Mouse (Mus musculus) layer of hippocampus, adult 9-11 months (tissue): ENCODE measurements at regions not wholly inside any gene's neighbourhood (a gene's known extent, or its start where the extent isn't known, plus 50 kb on each side); places are given as distances from the start of the nearest gene placed in this dataset.

ENCODE experiments used
- DNase-seq: peaks from one replicate; pipeline ENCODE4 v3.0.0; 2022

GRCm38 (mm10) chr14:46225851-46226608 lies 153.2 kb upstream of the Gm15217 start:
- DNase-seq = no peak

GRCm38 (mm10) chr14:46234040-46234439 lies 145.2 kb upstream of the Gm15217 start:
- no peak for DNase-seq

GRCm38 (mm10) chr14:46234835-46235234 lies 144.4 kb upstream of the Gm15217 start:
- DNase-seq = no peak

- no peak for DNase-seq
Measured at GRCm38 (mm10) chr14:46240046-46240800, 139.0 kb upstream of the Gm15217 start.

- DNase-seq = peak; percentile 15
Measured at GRCm38 (mm10) chr14:46240896-46241295, 138.3 kb upstream of the Gm15217 start.

GRCm38 (mm10) chr14:46247491-46248484 lies 131.4 kb upstream of the Gm15217 start:
- no peak for DNase-seq

GRCm38 (mm10) chr14:46249141-46249540 lies 130.1 kb upstream of the Gm15217 start:
- DNase-seq = no peak

- no peak for DNase-seq
Measured at GRCm38 (mm10) chr14:46255261-46255660, 124.0 kb upstream of the Gm15217 start.

GRCm38 (mm10) chr14:46256336-46256735 lies 122.9 kb upstream of the Gm15217 start:
- no peak for DNase-seq

GRCm38 (mm10) chr14:46257311-46257710 lies 121.9 kb upstream of the Gm15217 start:
- no peak for DNase-seq

- no peak for DNase-seq
Measured at GRCm38 (mm10) chr14:46258551-46258950, 120.7 kb upstream of the Gm15217 start.

- DNase-seq = no peak
Measured at GRCm38 (mm10) chr14:46260291-46260980, 118.8 kb upstream of the Gm15217 start.

GRCm38 (mm10) chr14:46275455-46275854 lies 103.8 kb upstream of the Gm15217 start:
- DNase-seq = no peak

- no peak for DNase-seq
Measured at GRCm38 (mm10) chr14:46276926-46277831, 102.0 kb upstream of the Gm15217 start.

- no peak for DNase-seq
Measured at GRCm38 (mm10) chr14:46277832-46278611, 101.2 kb upstream of the Gm15217 start.

GRCm38 (mm10) chr14:46292398-46292797 lies 86.8 kb upstream of the Gm15217 start:
- no peak for DNase-seq

GRCm38 (mm10) chr14:46296275-46296674 lies 82.9 kb upstream of the Gm15217 start:
- DNase-seq = no peak

- DNase-seq = no peak
Measured at GRCm38 (mm10) chr14:46300546-46300945, 78.7 kb upstream of the Gm15217 start.

- no peak for DNase-seq
Measured at GRCm38 (mm10) chr14:46302601-46303000, 76.6 kb upstream of the Gm15217 start.

- peak; percentile 18 for DNase-seq
Measured at GRCm38 (mm10) chr14:46305267-46305666, 73.9 kb upstream of the Gm15217 start.
